Comparison of ENCODE assay signal across 22 mouse cellular contexts in genomic region chr4:133645195-133645594, GRCm38 (mm10). TPM values are rescaled to one million over a fixed set of nuclear protein-coding genes. Genes with fewer than 3 reads are reported as not detected.
A peak's percentile ranks its signal among the peaks of the same experiment; 100 is the strongest.
DNase-seq lines count a peak whose midpoint lies in the region; ATAC-seq and TF ChIP-seq lines count a peak whose summit lies in the region.
"Had no signal": no experiment of that assay in that cellular context is flagged by ENCODE, and none has a peak within 500 bp of the region (broad histone marks: within the 10 kb centered on the region; RNA-seq: fewer than 3 reads in every experiment).

No protein-coding gene starts in this region.

- H3K27ac ChIP-seq in gastrocnemius, adult 2 months: no peak overlapping the region
- no peak overlapping the region for H3K27ac ChIP-seq in kidney, postnatal 0 days
- H3K27ac ChIP-seq: hindbrain, embryonic 14.5 days; liver, embryonic 15.5 days had no signal

- H3K4me1 ChIP-seq in kidney, postnatal 0 days (replicated peaks; ENCODE audit: insufficient read depth, low read length): no peaks in the 10 kb centered on the region
- H3K4me1 ChIP-seq in E14TG2a.4 (replicated peaks; ENCODE audit: low read depth, low read length): peaks cover 16% of the 10 kb centered on the region

- no peak overlapping the region for H3K9ac ChIP-seq in kidney, postnatal 0 days (ENCODE audit: low read depth, low read length)
- H3K9ac ChIP-seq: hindbrain, embryonic 14.5 days; liver, embryonic 15.5 days had no signal

- no peak for ATAC-seq in kidney, postnatal 0 days (replicated peaks; ENCODE audit: low FRiP score, low read depth)
- no peak for ATAC-seq in frontal cortex, adult (ENCODE audit: low TSS enrichment)
- ATAC-seq: forebrain, embryonic 14.5 days had no signal

- TF ChIP-seq CTCF in gastrocnemius, adult 2 months (IDR thresholded peaks at IDR 0.05): peak; percentile 9; the same call in 1 of the 2 replicates
- peak; percentile 46 for TF ChIP-seq CTCF in kidney, postnatal 0 days (IDR thresholded peaks at IDR 0.05; ENCODE audit: low read depth)
- TF ChIP-seq CTCF in E14TG2a.4 (conservative IDR thresholded peaks at IDR 0.05; ENCODE audit: low read length): no peak

- no peak for DNase-seq in gastrocnemius, adult 2 months
- DNase-seq in gastrocnemius, postnatal 14 days: no peak
- no peak for DNase-seq in kidney, postnatal 0 days (ENCODE audit: low spot score)
- DNase-seq in kidney, adult 11 months: no peak
- DNase-seq in ZHBTc4 (ENCODE audit: low read depth, low spot score): peak; percentile 70
- no peak for DNase-seq in thymus, postnatal 14 days
- DNase-seq: adrenal gland, adult 2 months; cerebellum, adult 11-12 months; cerebellum, postnatal 25 days; heart, postnatal 14 days; kidney, adult 9 months; left cerebral cortex, postnatal 4 days; lung, postnatal 4 days; right cerebral cortex, postnatal 25 days; thymus, adult 18-20 months had no signal

- H3K27me3 ChIP-seq in kidney, postnatal 0 days (ENCODE audit: insufficient read depth, low read length): no peaks in the 10 kb centered on the region
- H3K27me3 ChIP-seq in E14TG2a.4 (ENCODE audit: insufficient read depth, low read length): 0 out of 2 replicates have a peak, but pooled peaks cover 2% of the 10 kb centered on the region
- H3K27me3 ChIP-seq: liver, embryonic 15.5 days had no signal

- 92% methylated on average over 3 of the region's 3 CpGs for WGBS in kidney, postnatal 0 days

- intact Hi-C loops in gastrocnemius, adult 2 months (cut with DNase I): no loop called here
- intact Hi-C loops in gastrocnemius, postnatal 14 days (cut with DNase I; ENCODE audit: low total_unique reads): loop anchor here (5.0 kb wide), 1 partner anchor 48 kb away; no protein-coding TSS in a partner anchor

- peaks cover 5% of the 10 kb centered on the region; the same call in 1 of the 2 replicates for H3K9me3 ChIP-seq in kidney, postnatal 0 days (replicated peaks; ENCODE audit: low read length)
- peaks cover 7% of the 10 kb centered on the region for H3K9me3 ChIP-seq in E14TG2a.4 (ENCODE audit: low read length)
- H3K9me3 ChIP-seq: liver, embryonic 15.5 days had no signal

- H3K4me3 ChIP-seq in gastrocnemius, adult 2 months: no peak overlapping the region
- no peak overlapping the region for H3K4me3 ChIP-seq in kidney, postnatal 0 days (replicated peaks; ENCODE audit: low read depth, low read length)
- peak overlapping the region; percentile 60; the same call in 1 of the 2 replicates for H3K4me3 ChIP-seq in E14TG2a.4 (replicated peaks; ENCODE audit: low read length)
- H3K4me3 ChIP-seq: erythroblast, embryonic 14.5 days; liver, embryonic 15.5 days had no signal

- no peaks in the 10 kb centered on the region for H3K36me3 ChIP-seq in kidney, postnatal 0 days (ENCODE audit: insufficient read depth, low read length)
- H3K36me3 ChIP-seq in E14TG2a.4 (ENCODE audit: insufficient read depth, low read length): no peaks in the 10 kb centered on the region
- H3K36me3 ChIP-seq: liver, embryonic 15.5 days had no signal

- H3K4me2 ChIP-seq in kidney, postnatal 0 days (ENCODE audit: low read length): no peak overlapping the region
- H3K4me2 ChIP-seq: hindbrain, embryonic 14.5 days; liver, embryonic 15.5 days; midbrain, embryonic 11.5 days had no signal

RNA-seq across cellular contexts. Expression of gene Zdhhc18, which starts 4.8 kb away (rescaled TPM):
- 10 to 100 TPM; 25.4 to 32.3 TPM for total RNA-seq in gastrocnemius, adult 2 months (2021)
- total RNA-seq in gastrocnemius, postnatal 14 days (2021): 10 to 100 TPM; 18.2 to 26.4 TPM
- 3.7 and 7.1 TPM in 2 replicates for polyA plus RNA-seq in kidney, postnatal 0 days (2015; fragmentation: Nextera tagmentation; extraction: Ambion mirVana)

RNA-seq across cellular contexts. Expression of gene Pigv, which starts 27.3 kb away (rescaled TPM):
- 10 to 100 TPM; 10.4 to 11.7 TPM for total RNA-seq in gastrocnemius, adult 2 months (2021)
- total RNA-seq in gastrocnemius, postnatal 14 days (2021): 1 to 10 TPM; 9.4 to 9.9 TPM
- polyA plus RNA-seq in kidney, postnatal 0 days (2015; fragmentation: Nextera tagmentation; extraction: Ambion mirVana): 19.1 and 19.7 TPM in 2 replicates

RNA-seq across cellular contexts. Expression of gene Sfn, which starts 43.2 kb away (rescaled TPM):
- total RNA-seq in gastrocnemius, adult 2 months (2021): 1 to 10 TPM; 1.1 to 1.5 TPM
- total RNA-seq in gastrocnemius, postnatal 14 days (2021): 1 to 10 TPM; 1.4 to 1.6 TPM
- polyA plus RNA-seq in kidney, postnatal 0 days (2015; fragmentation: Nextera tagmentation; extraction: Ambion mirVana): 20.5 and 21.3 TPM in 2 replicates
